Mouse (Mus musculus) T-helper 2 cell (primary cell): ENCODE measurements around the gene Lemd2.

Experiments
- in situ Hi-C: fragments of 300-600 bp; cut with MboI, MseI; formaldehyde crosslinking; loops from one replicate; pipeline ENCODE4 v1.15.1; 2025; ENCODE audit warnings: high pct_unique_total_duplicates

Gene Lemd2

DNA sequence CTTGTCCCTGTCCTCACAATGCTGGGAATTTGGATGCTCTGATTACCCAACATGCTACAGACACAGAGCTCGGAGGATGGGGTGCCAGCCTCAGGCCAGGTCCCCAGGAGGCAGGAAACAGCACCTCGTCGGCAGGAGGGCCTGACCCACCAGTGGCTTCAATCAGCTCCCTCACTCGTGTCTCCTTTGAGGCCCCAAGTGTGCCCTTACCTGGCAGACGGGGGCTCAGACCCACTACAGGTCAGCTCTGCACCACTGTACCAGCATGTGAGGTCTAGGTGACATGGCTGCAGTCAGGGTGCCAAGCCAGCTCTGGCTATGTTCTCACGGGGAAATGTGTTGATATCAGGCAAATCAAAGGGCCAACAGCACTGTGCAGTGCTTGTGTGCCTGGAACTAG is 13.1 kb downstream of the Lemd2 start:
- in situ Hi-C loops = loop anchor here (10.0 kb wide), 1 partner anchor 324 kb away; no protein-coding TSS in a partner anchor

DNA sequence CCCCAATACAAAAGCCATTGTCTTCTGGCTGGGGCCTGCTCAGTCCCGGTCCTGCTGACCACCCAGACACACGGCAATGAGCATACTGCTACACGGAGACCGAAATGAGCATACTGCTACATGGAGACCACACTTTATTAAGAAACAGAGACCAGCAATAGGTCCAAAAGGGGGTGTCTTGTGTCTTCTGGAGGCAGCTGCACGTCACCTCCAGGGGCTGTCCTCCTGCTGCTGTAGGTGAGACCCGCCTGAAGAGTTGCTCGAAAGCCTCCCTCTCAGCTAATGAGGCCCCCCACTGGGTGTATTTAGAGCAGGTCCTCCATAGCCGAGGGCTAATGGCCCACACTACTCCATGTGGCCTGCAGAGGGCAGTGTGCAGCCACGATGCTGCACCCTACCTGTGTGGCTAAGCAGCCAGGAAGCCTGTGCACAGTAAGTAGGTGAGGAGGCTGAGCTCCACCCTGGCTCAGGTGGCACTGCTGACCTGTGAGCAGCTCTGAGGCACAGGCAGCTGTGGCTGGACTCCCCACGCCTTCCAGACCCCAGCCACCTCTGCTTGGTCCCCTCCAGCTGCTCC is 14.5 kb downstream of the Lemd2 start:
- in situ Hi-C loops = loop anchor here (10.0 kb wide), 1 partner anchor 325 kb away; no protein-coding TSS in a partner anchor

DNA sequence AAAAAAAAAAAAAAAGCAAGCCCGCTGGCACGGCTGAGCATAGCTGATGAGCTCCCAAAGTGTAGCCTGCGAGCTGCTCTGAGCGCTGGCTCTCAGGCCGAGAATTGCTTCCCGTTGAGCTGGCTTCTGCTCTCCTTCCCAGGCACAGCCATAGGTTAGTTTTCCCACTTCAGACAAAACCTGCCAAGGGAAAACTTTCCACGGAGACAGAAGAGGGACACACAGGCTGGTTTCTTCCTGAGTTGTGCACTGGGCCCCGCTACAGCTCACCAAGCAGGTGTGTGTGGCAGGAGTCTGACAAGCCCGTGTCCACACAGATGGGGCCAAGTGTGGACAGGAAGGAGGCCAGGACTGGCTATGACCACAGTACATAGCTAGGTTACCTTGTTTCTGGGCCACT is 15.4 kb downstream of the Lemd2 start:
- in situ Hi-C loops = no loop called here

DNA sequence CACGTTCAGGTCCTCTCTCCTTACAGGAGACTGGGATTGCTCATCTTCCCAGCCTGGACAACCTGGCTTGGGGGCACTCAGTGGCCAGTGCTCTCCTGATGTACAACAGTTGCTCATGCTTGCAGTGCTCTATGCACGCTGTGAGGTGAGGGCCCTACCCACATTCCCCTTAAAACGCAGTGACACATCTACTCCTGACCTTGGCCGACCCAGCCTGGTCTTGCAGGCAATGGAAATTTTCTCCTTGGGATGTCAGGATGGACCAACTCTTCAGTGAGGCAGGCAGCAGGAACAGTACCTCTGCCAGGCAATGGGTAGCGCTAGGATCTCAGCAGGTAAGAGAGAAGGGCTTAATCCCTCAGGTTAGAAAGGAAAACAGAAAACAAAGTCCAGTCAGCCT is 17.2 kb downstream of the Lemd2 start:
- in situ Hi-C loops = no loop called here

DNA sequence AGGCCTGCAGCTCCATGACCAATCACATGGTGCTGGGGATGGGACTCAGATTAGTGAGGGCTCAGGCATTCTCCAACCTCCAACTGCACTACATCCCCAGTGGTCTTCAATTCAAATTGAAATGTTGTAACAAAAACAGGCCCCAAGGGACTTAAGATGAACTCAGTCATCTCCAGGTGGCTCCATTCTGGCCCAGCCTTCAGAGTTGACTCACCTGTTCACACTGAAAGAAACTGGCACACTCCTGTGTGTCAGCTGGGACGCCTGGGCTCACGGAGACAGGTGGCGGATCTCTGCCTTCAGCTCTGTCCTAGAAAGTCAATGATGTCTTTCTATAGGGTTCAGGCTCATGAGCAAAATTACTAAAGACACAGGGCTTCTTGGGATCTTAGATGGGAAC is 18.2 kb downstream of the Lemd2 start:
- in situ Hi-C loops = no loop called here

DNA sequence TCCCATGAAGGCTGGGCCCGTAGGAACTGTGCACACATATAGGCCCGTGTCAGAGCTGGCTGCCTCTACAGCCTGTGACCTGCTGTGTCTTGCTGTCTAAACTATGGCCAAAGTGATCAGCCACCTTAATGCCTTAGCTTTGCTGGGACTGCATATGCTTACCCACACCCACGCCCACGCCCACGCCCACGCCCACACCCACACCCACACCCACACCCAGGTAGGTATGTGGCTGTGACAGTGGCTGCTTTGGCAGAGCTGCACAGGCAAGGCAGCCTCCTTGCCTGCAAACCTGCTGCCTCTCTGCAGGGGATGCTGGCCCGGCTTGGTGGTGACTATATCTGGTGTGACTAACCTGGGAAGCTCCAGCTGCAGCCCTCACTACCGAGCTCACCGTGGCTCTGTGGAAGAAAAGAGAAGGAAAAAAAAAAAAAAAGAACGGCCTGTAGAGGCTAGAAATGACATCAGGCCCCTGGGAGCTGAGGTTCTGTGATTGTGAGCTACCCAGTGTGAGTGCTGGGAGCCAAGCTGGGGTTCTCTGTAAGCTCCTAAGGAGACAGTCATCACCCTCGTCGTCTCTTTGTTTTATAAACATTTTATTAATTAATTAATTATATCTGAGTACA is 20.5 kb downstream of the Lemd2 start:
- in situ Hi-C loops = no loop called here

DNA sequence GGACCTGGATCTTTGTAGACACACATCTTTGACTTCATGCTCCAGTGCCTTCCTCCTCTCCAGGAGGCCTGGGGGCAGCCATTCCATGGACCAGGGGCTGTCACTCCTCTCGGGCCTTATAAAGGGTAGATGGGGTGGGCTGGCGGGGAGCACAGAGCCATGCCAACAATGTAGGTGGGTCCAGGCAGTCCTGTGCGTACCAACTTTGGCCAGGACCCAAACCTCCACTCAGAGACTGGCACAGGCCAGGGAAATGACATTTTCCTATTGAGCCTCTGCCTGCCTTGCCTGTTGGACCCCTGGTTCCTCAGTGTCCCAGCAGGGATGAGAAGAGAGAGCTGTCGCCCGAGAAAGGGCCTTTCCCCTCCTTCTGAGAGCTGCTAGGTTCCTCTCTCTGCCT is 21.9 kb downstream of the Lemd2 start:
- in situ Hi-C loops = no loop called here

DNA sequence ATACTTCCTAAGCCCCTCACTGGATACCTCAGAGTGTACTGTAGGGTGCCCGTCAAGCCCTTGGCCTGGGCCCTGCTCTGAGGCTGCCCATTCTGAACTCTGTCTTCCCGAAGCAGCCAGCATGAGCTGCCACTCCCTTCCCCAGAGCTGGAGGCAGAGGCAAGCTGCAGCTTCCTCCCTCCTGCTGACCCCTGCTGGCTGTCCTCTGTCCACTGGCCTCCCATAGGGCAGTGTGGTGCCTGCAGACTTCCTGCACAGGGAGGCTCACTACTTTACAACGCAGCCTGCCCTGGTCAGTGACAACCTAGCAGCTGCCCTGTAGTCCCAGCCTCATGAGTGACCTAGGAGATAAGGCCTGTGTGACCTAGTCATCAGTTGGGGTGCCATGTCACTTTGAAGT is 22.6 kb downstream of the Lemd2 start:
- in situ Hi-C loops = no loop called here

DNA sequence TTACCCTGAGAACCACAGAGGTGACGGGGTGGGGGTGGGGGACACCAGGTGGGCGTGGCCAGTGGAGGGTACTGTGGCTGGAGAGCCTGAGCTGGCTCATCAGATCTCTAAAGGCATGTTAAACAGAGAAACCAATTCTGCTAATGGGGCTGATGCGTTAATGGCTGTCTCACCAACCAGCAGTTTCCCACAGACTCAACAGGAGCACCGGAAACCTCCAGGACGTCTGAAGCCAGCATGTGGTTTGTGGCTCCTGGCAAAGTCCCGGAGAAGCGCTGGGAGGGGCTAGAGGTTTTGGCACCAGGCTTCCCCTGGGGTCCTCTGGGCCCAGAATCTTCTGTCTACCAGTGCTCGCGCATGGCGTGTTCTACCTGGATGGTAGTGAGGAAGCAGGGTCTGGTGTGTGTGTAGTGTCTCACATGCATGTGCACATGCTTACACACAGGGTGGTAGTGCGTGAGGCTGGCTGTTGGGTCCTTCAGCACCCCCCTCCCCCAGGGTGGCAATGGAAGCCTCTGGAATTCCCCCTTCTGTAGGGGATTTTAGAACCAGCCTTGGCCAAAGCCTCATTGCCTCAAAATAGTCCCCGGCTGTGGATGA is 24.5 kb downstream of the Lemd2 start:
- in situ Hi-C loops = no loop called here

DNA sequence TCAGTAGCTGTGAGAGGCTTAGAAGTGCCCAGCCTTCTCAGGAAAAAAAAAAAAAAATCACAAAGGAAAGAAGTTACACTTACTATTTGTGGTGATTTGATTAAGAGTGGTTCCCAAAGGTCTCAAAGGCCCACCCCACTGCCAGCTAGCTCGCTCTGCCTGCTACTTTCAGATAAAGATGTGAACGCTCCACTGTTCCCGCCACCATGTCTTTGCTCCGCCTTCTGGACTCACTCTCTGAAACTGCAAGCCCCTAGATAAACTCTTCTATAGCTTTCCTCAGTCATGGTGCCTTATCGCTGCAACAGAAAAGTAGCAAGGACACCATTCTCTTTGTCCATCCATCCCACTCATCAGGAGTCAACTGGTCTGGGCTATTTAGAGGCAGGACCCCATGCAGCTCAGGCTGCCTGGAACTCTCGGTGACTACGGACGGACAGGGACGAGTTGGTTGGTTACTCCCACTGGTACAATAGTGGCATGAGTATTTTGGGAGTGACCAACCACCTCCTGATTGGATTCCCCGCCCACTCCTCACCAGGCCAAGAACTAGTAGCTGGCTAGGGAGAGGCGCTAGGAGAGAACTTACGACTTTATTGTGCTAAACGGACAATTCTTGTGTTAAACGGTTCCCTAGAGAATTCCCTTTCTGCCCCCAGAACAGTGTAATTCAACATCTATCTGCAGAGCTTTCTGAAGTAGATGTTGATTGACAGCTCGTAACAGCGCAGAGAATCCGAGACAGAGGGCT is 25.7 kb downstream of the Lemd2 start:
- in situ Hi-C loops = no loop called here

DNA sequence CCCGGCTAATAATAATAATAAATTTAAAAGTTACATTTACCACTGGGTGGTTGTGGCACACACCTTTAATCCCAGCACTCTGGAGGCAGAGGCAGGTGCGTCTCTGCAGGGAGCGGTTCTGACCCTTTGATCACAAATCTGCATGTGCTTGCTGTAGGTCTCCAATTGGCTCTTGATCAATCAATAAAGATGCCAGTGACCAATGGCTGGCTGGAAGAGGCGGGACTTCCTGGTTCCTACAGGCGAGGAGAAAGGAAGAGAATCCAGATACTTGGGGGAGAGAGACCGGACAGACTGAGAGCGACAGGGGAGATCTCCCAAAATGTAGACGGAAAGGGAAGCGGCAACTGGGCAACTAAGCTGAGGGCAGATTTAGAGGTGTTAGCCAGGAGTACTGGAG is 26.2 kb downstream of the Lemd2 start:
- in situ Hi-C loops = no loop called here

DNA sequence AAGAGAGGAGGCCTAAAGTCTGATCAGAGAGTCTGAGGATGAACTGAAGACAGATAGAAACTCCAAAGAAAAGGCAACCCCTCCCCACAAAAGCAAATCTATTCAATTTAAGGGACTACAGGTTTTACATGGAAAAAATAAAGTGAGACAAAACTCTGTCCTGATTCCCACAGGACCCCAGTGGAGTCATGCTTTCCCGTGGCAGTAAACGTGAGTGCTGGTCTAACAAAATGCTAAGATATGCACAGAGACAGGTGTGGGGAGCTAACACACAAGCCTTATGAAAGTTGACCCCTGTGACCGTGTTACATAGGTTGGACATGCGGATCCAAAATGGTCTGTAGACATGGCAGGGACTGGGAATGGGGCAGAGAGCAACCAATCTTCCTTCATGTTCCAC is 27.5 kb downstream of the Lemd2 start:
- in situ Hi-C loops = no loop called here

DNA sequence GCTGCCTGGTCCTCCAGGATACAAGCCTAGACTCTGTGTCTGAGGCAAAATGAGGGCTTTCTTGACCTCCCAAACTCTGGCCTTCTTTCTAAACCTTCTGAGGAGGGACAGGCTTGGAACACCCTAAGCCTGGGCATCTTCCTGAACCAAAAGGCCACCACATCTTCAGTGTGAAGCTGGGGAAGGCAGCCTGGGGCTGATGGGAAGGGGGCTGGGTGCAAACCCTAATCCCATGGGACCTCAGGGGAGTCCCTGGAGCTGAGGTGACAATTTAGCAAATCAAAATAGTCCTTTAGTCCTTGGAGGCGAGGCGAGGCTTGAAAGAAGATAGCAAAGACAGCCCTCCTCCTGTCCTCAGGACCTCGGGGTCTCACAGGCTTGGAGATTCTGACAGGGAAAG is 28.0 kb downstream of the Lemd2 start:
- in situ Hi-C loops = no loop called here

DNA sequence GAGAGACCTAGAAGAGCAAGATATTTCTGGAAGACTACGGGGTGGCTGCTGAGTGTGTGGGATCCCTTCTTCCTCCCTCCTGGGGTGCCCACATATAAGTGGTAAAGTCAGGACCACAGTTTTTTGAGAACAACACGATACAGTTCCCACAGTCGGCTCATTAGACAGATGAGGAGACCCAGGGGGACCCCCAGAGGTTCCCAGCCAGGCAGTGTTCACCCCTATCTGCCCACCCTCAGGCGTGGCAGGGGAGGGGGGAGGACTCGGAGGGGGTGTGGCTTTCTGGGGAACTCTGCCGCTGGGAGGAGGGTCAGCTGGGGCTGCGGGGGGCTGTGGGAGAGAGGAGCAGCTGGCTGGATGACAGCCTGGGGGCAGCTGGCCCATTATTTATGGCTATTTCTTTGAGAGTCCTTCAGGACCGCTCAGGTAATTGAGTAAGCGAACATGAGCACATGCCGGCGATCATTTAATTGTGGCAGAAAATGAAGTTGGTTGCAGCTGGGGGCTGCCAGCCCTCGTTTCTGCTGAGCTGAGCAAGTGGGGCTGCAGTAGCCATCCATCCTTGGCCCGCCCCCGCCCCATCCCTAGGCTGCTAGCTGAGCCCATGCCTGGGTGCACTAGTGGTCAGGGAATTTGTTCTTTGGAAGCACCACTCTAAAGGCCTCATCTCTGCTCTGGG is 28.9 kb downstream of the Lemd2 start:
- in situ Hi-C loops = no loop called here

DNA sequence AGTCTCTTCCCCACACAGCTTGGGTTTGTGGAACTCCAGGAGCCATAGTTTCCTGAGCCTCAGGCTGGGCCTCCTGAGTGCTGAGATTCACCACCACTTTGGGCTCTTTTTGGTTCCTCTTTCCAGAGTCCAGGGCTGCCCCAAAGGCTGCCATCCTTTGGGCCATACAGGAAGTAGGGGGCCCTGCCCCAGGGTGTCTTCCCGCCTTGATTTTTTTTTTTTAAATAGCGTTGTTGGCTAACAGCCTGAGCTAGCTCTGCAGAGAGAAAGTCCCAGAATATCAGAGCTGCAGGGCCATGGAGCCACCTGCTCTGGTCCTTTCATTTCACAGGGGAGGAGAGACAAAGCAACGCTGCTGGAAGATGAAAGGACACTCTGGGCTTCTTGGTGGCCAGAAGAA is 30.6 kb downstream of the Lemd2 start:
- in situ Hi-C loops = no loop called here

DNA sequence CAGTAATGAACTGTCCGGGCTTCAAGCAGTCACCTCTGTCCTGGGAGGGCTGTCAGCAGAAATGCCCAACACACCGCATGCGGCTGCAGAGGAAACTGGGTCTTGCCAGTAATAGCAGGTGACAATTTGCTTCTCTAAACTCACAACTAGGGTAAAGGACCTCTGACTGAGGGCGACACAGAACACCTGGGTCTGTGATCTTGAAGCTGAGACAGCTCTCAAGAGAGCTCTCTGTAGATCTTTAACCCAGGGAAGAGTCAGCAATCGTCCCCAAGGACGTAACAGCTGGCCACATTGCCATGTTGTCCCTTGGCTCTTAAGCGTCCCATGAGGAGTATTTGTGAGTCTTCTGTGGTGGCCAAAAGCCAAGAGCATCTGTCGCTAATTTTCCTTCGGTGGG is 31.8 kb downstream of the Lemd2 start:
- in situ Hi-C loops = no loop called here

DNA sequence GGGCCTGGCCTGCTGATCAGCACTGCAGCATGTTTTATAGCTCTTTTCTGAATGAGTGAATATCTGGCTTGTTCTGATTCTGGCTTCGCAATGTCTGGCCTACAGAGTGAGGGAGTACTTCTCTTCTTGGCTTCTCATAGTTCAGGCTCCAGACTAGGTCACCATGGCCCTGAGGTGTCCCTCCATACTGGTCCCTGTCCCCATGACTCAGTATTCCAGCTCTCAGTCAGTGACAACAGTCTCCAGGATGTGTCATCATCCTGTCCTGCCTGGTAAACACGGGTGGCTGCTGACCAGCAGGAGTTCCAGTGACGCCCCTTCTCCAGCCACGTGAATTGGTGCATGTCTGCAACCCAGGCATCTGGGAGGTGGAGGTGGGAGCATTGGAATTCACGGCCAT is 33.1 kb downstream of the Lemd2 start:
- in situ Hi-C loops = no loop called here

DNA sequence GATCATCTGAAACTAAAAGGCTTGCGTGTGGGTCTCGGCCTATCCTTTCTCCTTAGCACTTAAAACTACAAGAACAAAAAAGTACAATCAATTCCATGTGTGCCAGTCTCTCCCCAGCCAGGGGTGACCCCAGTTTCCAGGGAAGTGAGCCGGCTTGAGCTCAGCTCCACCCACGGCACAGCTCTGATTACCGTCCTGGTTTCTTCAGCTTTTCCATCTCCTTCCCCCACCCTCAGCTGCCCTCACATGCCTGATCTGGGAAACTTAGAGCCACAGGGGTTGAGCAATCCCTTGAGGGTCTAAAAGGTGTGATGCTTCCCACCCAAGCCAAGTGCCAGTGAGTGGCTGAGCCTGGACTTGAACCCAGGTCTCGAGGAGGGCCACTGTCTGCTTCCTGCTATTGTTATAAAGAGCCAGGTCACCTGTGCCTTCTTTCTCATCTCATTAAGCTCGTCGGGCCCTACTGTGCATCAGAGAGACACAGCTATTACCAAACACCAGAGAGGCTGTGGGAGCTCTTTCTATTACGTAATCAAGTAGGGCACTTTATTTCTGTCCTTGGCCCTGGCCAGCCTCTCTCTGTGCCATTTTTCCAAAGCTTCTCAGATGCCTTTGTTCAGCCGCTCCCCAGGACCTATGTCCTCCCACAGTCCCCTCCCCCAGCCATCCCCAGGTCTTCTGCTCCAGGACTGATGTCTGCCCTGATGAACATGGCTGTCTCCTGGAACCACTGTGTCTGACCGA is 34.1 kb downstream of the Lemd2 start:
- in situ Hi-C loops = no loop called here

DNA sequence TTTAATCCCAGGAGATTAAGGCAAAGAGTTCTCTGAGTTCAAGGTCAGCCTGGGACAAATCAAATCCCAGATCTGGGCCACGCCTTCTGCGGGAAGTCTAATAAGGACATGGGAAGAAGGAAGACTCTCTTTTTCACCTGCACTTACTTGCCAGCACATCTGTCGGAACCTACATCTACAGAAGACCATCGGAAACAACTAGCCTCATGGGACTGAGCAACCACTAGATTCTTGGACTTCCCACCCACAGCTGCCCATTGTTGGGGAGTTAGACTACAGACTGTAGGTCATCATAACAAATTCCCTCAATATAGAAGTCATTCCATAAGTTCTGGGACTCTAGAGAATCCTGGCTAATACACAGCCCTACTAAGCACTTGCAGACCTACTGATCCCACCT is 35.7 kb downstream of the Lemd2 start:
- in situ Hi-C loops = no loop called here

DNA sequence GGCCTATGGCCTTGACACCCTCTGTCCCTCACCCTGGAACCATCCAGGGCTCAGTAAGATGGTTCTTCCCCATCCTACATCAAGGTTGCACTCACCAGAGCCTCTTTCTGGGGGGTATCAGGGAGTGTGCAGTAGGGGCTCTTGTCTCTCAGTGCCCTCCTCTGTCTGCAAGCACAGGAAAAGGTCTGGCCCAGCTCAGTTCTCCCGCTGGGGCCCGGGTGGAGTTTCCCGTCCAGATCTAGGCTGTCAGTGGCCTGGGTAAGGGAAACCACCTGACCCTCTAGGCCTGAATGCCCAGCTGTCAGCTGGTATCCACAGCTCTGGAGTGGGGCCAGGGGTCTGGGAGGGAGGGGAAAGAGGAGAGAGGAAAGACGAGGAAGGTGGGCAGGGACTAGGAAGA is 36.7 kb downstream of the Lemd2 start, which contains the start of gene Ip6k3:
Gene Ip6k3 (minus strand): TSS at position 251 of the 400 bp plus-strand sequence.
- in situ Hi-C loops = no loop called here

DNA sequence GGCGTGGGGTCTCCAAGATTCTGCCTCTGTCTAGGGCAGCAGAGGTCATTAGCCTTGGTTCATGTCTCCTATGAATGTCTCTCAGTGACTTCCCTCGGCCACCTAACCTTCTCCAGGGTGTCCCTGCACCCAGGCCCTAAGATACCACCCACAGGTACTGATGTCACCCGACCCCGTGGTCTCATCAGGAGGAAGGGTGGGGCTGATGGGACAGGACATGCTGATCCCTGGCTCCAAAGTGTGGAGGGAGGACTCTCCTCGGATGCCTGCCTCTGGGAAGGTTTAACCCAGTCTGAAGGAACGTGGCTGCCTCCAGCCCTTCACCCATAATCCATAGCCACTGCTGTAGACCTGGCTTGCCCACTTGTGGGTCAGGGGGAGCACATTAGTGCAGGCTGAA is 37.4 kb downstream of the Lemd2 start:
- in situ Hi-C loops = no loop called here
